Mouse (Mus musculus): ENCODE measurements around the gene Gm7971. TPM values are rescaled to one million over a fixed set of nuclear protein-coding genes. Genes with fewer than 3 reads are reported as not detected.
"Not testable (repeated sequence)": the region's sequence is repeated elsewhere in the genome, so short reads cannot be mapped to it uniquely, and the experiment has no call there.

Gm7971 gene
- polyA plus RNA-seq (2014; fragmentation: Nextera tagmentation; extraction: Ambion mirVana), result not detected in 2 replicates

GRCm38 (mm10) chr5:95594775-95595174, at the start of gene Gm7971:
Gm7971 (minus strand) TSS chr5:95594875.
- not testable (repeated sequence) for H3K27me3 ChIP-seq (ENCODE audit: control insufficient read depth, insufficient read depth, low read length); H3K9me3 ChIP-seq (replicated peaks; ENCODE audit: control insufficient read depth, low read length); H3K4me3 ChIP-seq (ENCODE audit: low read depth, low read length); H3K27ac ChIP-seq (replicated peaks; ENCODE audit: low read depth, low read length); H3K9ac ChIP-seq (replicated peaks; ENCODE audit: low read length); H3K36me3 ChIP-seq (replicated peaks; ENCODE audit: control insufficient read depth, insufficient read depth, low read depth, low read length); H3K4me1 ChIP-seq (ENCODE audit: control insufficient read depth, insufficient read depth, low read length); DNase-seq (ENCODE audit: low spot score); ATAC-seq (replicated peaks; ENCODE audit: insufficient number of reproducible peaks, low FRiP score, low TSS enrichment, low read depth); H3K4me2 ChIP-seq (ENCODE audit: low read depth, low read length)
- no CpG with 5 or more reads among the region's 1 CpGs for whole genome bisulfite sequencing

Other genes with a start within 250 kb of the Gm7971 start
- not detected in 2 replicates for gene D5Ertd577e, start 138.1 kb downstream of the Gm7971 start, polyA plus RNA-seq (2014; fragmentation: Nextera tagmentation; extraction: Ambion mirVana)
- gene Gm3286, start 84.1 kb downstream of the Gm7971 start, polyA plus RNA-seq (2014; fragmentation: Nextera tagmentation; extraction: Ambion mirVana), result not detected in 2 replicates
- gene Gm7978, start 141.3 kb upstream of the Gm7971 start, polyA plus RNA-seq (2014; fragmentation: Nextera tagmentation; extraction: Ambion mirVana), result not detected in 2 replicates
- gene Gm7982, start 147.1 kb upstream of the Gm7971 start, polyA plus RNA-seq (2014; fragmentation: Nextera tagmentation; extraction: Ambion mirVana), result not detected in 2 replicates
- gene E330014E10Rik, start 181.1 kb upstream of the Gm7971 start, polyA plus RNA-seq (2014; fragmentation: Nextera tagmentation; extraction: Ambion mirVana), result not detected in 2 replicates

Measured in embryonic facial prominence, embryonic 11.5 days (tissue).